Mouse (Mus musculus): ENCODE results near the gene Lhpp.
A peak's percentile ranks its signal among the peaks of the same experiment; 100 is the strongest.

Lhpp gene

GRCm38 (mm10) chr7:132599071-132599975 lies 11.1 kb upstream of the Lhpp start, which contains the start of gene Nkx1-2:
Nkx1-2 (minus strand) TSS chr7:132599637.
- DNase-seq (ENCODE audit: low spot score in 2 of 2) = no peak

DNA sequence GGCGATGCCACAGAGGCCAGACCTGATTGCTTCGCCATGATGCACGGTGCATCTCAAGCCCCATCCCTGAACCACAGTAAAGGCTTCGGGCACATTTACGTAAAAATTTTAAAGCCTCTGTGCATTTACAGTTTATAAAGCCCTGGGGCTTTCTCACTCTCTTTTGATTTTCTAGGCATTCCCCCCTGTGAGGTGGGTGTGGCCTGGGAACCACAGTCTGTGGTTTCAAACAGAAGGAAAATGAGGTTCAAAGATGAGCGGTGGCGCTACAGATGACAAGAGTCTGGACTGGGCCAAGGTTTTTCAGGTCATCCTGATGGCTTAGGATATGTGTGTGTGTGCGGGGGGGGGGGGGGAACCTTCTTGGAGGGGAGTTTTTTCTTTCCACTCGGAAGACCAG lies 10.4 kb upstream of the Lhpp start:
- peak in 1 of 2 experiments; percentile 12 for DNase-seq (ENCODE audit: low spot score in 2 of 2)

DNA sequence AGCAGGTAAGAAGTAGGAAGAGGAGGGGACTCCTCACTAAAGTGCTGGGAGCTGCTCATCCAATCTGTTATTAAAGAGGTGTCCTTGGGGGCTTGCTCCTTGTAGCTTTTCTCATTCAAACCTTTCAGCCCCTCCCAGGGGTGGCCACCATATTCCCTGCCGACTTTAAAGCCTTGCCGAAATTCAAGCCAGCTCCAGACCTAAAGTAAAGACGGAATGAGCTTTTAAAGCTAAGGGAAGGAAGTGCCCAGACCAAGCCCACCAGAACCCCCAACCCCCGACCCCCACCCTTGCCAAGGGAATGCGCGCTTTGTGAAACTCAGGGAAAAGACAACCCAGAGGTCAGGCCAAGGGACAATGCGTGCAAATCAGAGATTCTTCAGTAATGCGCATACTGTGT lies 9.5 kb upstream of the Lhpp start:
- DNase-seq (ENCODE audit: low spot score in 2 of 2) = no peak

DNA sequence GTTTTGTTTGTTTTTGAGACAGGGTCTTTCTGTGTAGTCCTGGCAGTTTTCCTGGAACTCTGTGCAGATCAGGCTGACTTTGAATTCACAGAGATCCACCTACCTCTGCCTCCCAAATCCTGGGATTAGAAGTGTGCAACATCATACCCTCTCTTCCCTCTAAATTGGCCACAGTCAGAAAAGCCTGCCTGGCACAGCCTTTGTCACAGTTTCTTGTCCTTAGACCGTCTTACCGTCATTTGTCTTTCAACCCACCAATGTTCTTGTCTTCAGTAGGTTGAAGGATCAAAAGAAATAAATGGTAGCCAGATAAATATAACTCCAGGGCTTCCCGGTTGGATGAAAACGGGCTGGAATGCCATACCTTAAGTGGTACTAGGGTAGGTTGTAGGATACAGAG lies 5.7 kb upstream of the Lhpp start:
- DNase-seq (ENCODE audit: low spot score in 2 of 2) = no peak

DNA sequence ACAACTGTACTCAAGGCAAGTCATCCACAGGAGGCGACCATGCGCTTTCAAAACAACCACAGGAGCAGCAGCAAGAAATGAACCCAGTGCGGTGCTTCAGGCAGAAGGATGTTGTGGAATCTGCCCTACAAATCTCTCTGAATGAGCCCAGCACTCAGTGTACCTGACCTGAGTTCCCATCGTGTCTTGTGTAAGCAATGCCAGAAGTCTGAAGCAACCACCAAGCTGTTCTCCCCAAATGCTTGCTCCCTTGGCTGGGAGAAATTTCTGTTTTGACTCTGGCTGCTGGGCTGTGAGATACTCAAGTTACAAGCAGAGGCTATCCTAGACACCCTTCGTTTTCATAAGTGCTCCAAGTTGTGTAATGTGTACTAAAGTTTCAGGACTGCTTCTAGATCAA lies 4.7 kb upstream of the Lhpp start:
- no peak for DNase-seq (ENCODE audit: low spot score in 2 of 2)

GRCm38 (mm10) chr7:132608316-132609020 lies 2.0 kb upstream of the Lhpp start:
- no peak for DNase-seq (ENCODE audit: low spot score in 2 of 2)

DNA sequence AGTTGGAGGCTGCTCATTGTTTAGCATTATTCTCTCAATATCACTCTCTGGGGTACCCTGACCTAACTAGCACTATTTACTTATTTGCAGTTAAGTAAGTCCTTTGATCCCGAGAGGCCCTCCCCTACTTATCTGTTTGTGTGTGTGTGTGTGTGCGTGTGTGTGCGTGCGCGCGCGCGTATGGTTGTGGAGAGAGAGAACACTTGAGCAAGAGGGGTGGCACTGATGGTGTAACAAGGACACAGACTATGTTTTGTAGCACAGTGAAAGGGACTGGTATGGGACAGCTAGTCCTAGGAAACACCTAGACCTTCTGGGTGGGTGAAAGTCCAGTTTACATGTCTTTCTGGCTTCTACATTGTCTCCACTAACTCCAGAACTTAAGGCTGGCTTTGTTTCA lies 1.1 kb downstream of the Lhpp start:
- no peak for DNase-seq (ENCODE audit: low spot score in 2 of 2)

GRCm38 (mm10) chr7:132615346-132615745 lies 4.9 kb downstream of the Lhpp start:
- DNase-seq (ENCODE audit: low spot score in 2 of 2) = no peak

- no peak for DNase-seq (ENCODE audit: low spot score in 2 of 2)
Measured at GRCm38 (mm10) chr7:132616391-132616790, 6.0 kb downstream of the Lhpp start.

DNA sequence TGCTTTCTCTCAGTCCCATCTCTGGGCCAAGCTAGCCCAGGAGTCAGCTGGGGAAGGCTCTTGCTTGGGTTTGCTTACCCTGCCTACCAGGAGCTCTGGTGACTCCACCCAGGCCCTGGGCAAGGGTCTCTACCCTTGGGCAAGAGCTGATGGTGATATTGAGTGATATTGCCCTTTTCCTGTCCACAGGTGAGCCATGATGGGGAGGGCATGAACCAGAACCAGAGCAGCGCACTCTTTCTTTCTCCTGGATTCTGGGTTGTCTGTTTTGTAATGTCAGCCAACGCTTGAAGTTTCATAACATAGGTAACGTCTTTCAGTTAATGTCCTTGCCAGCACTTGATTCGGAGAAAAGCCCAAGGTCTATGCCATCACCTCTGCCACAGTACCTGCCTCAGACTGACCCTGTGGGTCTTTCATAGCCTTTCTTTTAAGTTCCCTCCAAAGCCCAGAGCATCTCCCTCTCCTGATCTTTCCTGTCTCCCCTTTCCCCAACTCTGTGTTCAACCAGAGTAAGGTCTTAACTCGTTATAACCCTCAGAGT lies 6.7 kb downstream of the Lhpp start:
- DNase-seq (ENCODE audit: low spot score in 2 of 2) = no peak

DNA sequence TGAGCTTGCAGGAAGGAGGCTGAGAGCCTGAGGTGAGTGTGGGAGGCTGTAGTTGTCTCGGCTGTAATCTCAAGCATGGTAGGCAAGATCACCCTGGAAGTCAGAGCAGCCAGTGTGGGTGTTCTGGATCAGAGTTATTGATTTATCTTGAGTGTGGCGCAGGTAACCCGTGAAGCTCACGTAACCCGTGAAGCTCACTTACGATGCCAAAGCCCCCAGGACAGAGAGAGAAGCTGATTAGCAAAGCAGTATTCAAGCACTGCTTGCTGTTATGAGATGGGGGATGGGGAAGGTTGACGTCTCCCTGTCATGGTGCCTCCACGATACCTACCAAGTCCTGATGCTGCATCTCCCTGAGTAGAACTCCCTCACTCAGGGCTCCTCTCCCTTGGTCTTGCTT lies 9.1 kb downstream of the Lhpp start:
- no peak for DNase-seq (ENCODE audit: low spot score in 2 of 2)

- no peak for DNase-seq (ENCODE audit: low spot score in 2 of 2)
Measured at GRCm38 (mm10) chr7:132619975-132620918, 9.8 kb downstream of the Lhpp start.

- no peak for DNase-seq (ENCODE audit: low spot score in 2 of 2)
Measured at GRCm38 (mm10) chr7:132624161-132624560, 13.7 kb downstream of the Lhpp start.

DNA sequence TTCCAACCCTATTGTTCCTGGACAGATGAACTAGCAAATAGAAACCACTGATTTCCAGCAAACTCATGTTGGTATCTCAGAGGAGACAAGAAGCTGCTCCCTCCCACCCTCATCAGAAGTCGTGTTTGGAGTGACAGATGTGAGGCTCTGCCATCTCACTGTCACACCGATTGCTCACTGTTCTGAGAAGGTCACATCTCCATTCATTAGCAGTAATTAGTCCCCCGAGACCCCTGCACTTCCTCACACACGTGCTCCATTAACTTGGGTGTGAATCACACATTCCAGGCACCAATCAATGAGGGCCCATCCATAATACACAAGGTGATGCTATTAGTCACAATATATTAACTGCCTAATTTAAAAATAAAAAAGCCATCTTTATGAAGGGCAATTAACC lies 15.7 kb downstream of the Lhpp start:
- DNase-seq (ENCODE audit: low spot score in 2 of 2) = no peak

GRCm38 (mm10) chr7:132627448-132627847 lies 17.0 kb downstream of the Lhpp start:
- no peak for DNase-seq (ENCODE audit: low spot score in 2 of 2)

GRCm38 (mm10) chr7:132631313-132631712 lies 20.9 kb downstream of the Lhpp start:
- no peak for DNase-seq (ENCODE audit: low spot score in 2 of 2)

DNA sequence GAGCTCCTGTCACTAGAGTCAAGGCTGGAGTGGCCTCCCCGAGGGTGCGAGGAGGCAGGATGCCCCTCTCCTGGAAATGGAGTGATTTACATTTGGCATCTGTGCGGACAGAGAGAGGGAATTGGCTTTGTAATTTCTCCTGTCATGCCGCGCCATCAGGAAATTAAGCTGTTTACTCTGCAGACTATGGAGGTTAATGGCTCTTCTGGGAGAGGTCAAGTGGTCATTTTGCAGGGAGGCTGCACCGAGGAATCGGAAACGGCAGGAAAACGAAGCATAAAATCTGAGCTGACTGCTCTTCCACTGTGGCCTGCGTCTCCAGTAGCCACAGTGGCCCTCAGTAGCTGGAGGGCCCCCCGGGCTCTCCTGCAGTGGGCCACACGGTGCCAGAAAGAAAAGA lies 26.9 kb downstream of the Lhpp start:
- no peak for DNase-seq (ENCODE audit: low spot score in 2 of 2)

GRCm38 (mm10) chr7:132638446-132639087 lies 28.1 kb downstream of the Lhpp start:
- DNase-seq (ENCODE audit: low spot score in 2 of 2) = peak in 1 of 2 experiments; percentile 61

DNA sequence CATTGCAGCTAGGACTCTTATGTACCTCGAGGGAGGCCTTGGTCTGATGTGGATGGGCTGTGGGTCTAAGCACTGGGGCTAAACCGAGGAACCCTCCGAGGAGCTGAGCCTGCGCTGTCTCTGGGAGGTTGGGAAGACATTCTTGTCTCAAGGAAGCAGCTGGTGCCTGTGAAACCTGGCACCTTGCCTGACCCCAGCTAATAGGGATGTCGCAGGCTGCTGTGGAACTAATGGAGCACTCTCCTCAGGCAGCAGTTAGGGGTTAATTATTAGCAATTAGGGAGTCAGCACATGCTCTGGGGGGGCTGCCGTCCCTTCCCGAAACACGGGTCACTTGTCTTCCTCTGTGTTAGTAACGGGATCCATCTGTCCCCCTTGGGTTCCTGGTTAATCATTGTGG lies 30.5 kb downstream of the Lhpp start:
- DNase-seq (ENCODE audit: low spot score in 2 of 2) = no peak

GRCm38 (mm10) chr7:132641606-132642005 lies 31.2 kb downstream of the Lhpp start:
- DNase-seq (ENCODE audit: low spot score in 2 of 2) = no peak

Data from thymus, postnatal 10 days (tissue).